ENCODE assay signal across 28 mouse cellular contexts in the genomic region with DNA sequence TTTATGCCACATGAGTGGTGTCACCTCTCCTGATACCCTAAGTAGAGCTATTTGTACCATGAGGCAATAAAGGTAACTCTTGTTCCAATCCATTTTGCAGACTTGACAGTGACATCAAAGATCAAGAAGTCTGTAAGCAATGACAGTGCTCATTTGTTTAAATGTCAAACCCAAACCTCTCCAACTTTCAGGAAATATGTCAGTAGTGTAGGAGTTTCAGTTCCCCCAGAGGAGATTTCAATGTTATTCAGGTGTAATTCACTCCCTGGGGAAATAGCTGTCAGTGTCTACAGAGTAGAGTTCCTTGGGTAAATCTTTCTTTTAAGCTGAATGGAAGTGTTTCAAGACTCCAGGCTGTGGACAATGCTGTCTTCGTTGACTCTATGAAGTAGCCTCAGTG. TPM values are rescaled to one million over a fixed set of nuclear protein-coding genes. Genes with fewer than 3 reads are reported as not detected.
DNase-seq lines count a peak whose midpoint lies in the region; ATAC-seq and TF ChIP-seq lines count a peak whose summit lies in the region.
"Had no signal": no experiment of that assay in that cellular context is flagged by ENCODE, and none has a peak within 500 bp of the region (broad histone marks: within the 10 kb centered on the region; RNA-seq: fewer than 3 reads in every experiment).

No protein-coding gene starts in this region.

- no peak for TF ChIP-seq POLR2A in CH12.LX (IDR thresholded peaks at IDR 0.05; ENCODE audit: low read depth, low read length)

- in situ Hi-C loops in CH12.LX (cut with MboI; ENCODE audit: low pct_ligation_motif_present, low pct_unique_long_range_greater_than_20kb, low sequenced_read_pairs) = no loop called here

- dilution Hi-C loops in CH12.LX (cut with MboI; ENCODE audit: extremely low pct_ligation_motif_present, extremely low pct_unique_long_range_greater_than_20kb, low sequenced_read_pairs) = no loop called here

- peaks cover 14% of the 10 kb centered on the region; the same call in 1 of the 2 replicates for H3K4me1 ChIP-seq in hindbrain, embryonic 15.5 days (replicated peaks)
- H3K4me1 ChIP-seq in hindbrain, embryonic 13.5 days (replicated peaks) = peaks cover 12% of the 10 kb centered on the region
- peaks cover 3% of the 10 kb centered on the region; the same call in 1 of the 2 replicates for H3K4me1 ChIP-seq in midbrain, embryonic 14.5 days (ENCODE audit: control insufficient read depth, insufficient read depth, low read length)
- peaks cover 2% of the 10 kb centered on the region; the same call in 1 of the 2 replicates for H3K4me1 ChIP-seq in midbrain, embryonic 11.5 days (ENCODE audit: control insufficient read depth, insufficient read depth, low read length)
- H3K4me1 ChIP-seq in CH12.LX (ENCODE audit: control insufficient read depth in 1 of 2, insufficient read depth in 2 of 2) = peaks cover 5 to 19% of the 10 kb centered on the region in 2 experiments
- peaks cover 3% of the 10 kb centered on the region; the same call in 1 of the 2 replicates for H3K4me1 ChIP-seq in midbrain, postnatal 0 days (ENCODE audit: insufficient read depth, low read length)

- TF ChIP-seq CTCF in CH12.LX (conservative IDR thresholded peaks at IDR 0.05 in 1 of 2, IDR thresholded peaks at IDR 0.05 in 1 of 2; ENCODE audit: low read depth in 2 of 2, low read length in 2 of 2) = no peak
- no peak for TF ChIP-seq CTCF in midbrain, postnatal 0 days (IDR thresholded peaks at IDR 0.05)

- intact Hi-C loops in heart, postnatal 14 days (cut with DNase I) = no loop called here

- H3K9me3 ChIP-seq in hindbrain, embryonic 15.5 days = no peaks in the 10 kb centered on the region
- no peaks in the 10 kb centered on the region for H3K9me3 ChIP-seq in hindbrain, embryonic 13.5 days
- no peaks in the 10 kb centered on the region for H3K9me3 ChIP-seq in midbrain, embryonic 14.5 days (ENCODE audit: control insufficient read depth, low read length)
- no peaks in the 10 kb centered on the region for H3K9me3 ChIP-seq in midbrain, embryonic 11.5 days (ENCODE audit: control insufficient read depth, low read length)
- H3K9me3 ChIP-seq in CH12.LX (replicated peaks; ENCODE audit: low read length) = no peaks in the 10 kb centered on the region
- no peaks in the 10 kb centered on the region for H3K9me3 ChIP-seq in midbrain, postnatal 0 days (ENCODE audit: low read length)
- H3K9me3 ChIP-seq: embryonic facial prominence, embryonic 15.5 days; forebrain, embryonic 10.5 days; forebrain, embryonic 15.5 days; G1E; heart, embryonic 12.5 days had no signal

- peak; percentile 2 for DNase-seq in midbrain, embryonic 14.5 days
- DNase-seq in midbrain, embryonic 11.5 days (ENCODE audit: low spot score, missing footprints) = no peak
- peak; percentile 50 for DNase-seq in CH12.LX (ENCODE audit: extremely low read depth)
- DNase-seq in midbrain, postnatal 0 days (ENCODE audit: low spot score) = no peak
- no peak for DNase-seq in heart, postnatal 14 days
- DNase-seq: adrenal gland, adult 8-10 months; adrenal gland, postnatal 36 days; cerebellum, adult 11 months; cerebellum, adult 8-10 months; cerebellum, postnatal 14 days; embryo, embryonic 11 days; gastrocnemius, adult 2 months; gastrocnemius, postnatal 25 days; heart, postnatal 36 days had no signal

- TF ChIP-seq EP300 in CH12.LX (IDR thresholded peaks at IDR 0.05; ENCODE audit: low read length) = peak; percentile 88

- H3K27me3 ChIP-seq in hindbrain, embryonic 15.5 days = no peaks in the 10 kb centered on the region
- peaks cover 26% of the 10 kb centered on the region for H3K27me3 ChIP-seq in hindbrain, embryonic 13.5 days
- H3K27me3 ChIP-seq in midbrain, embryonic 14.5 days (ENCODE audit: control insufficient read depth, insufficient read depth, low read length) = peaks cover 9% of the 10 kb centered on the region; the same call in 1 of the 2 replicates
- peaks cover 4% of the 10 kb centered on the region; the same call in 1 of the 2 replicates for H3K27me3 ChIP-seq in midbrain, embryonic 11.5 days (ENCODE audit: control insufficient read depth, insufficient read depth, low read length)
- H3K27me3 ChIP-seq in CH12.LX (replicated peaks) = no peaks in the 10 kb centered on the region
- H3K27me3 ChIP-seq in midbrain, postnatal 0 days (ENCODE audit: insufficient read depth, low read length) = no peaks in the 10 kb centered on the region

- H3K9ac ChIP-seq in hindbrain, embryonic 15.5 days = no peak overlapping the region
- H3K9ac ChIP-seq in hindbrain, embryonic 13.5 days = no peak overlapping the region
- no peak overlapping the region for H3K9ac ChIP-seq in midbrain, embryonic 14.5 days (replicated peaks; ENCODE audit: low read length)
- no peak overlapping the region for H3K9ac ChIP-seq in midbrain, embryonic 11.5 days (ENCODE audit: low read length)
- H3K9ac ChIP-seq in CH12.LX (ENCODE audit: insufficient read depth, low read depth) = no peak overlapping the region
- H3K9ac ChIP-seq in midbrain, postnatal 0 days (replicated peaks; ENCODE audit: low read length, poor library complexity, severe bottlenecking) = no peak overlapping the region
- H3K9ac ChIP-seq: embryonic facial prominence, embryonic 15.5 days; forebrain, embryonic 15.5 days; heart, embryonic 12.5 days had no signal

- H3K4me3 ChIP-seq in hindbrain, embryonic 15.5 days = peak overlapping the region; percentile 53; the same call in 1 of the 2 replicates
- H3K4me3 ChIP-seq in hindbrain, embryonic 13.5 days = no peak overlapping the region
- no peak overlapping the region for H3K4me3 ChIP-seq in midbrain, embryonic 14.5 days (replicated peaks; ENCODE audit: low read depth, low read length)
- no peak overlapping the region for H3K4me3 ChIP-seq in midbrain, embryonic 11.5 days (ENCODE audit: low read depth, low read length)
- no peak overlapping the region for H3K4me3 ChIP-seq in CH12.LX (replicated peaks in 1 of 3; ENCODE audit: low read depth in 2 of 3, low read length in 2 of 3, poor library complexity in 1 of 3)
- H3K4me3 ChIP-seq in midbrain, postnatal 0 days (ENCODE audit: low read depth, low read length) = no peak overlapping the region
- H3K4me3 ChIP-seq: embryonic facial prominence, embryonic 15.5 days; erythroblast, embryonic 14.5 days; forebrain, embryonic 10.5 days; forebrain, embryonic 15.5 days; gastrocnemius, adult 2 months; heart, embryonic 12.5 days had no signal

- WGBS in hindbrain, embryonic 15.5 days = 81% methylated on average over 1 of the region's 1 CpGs
- WGBS in hindbrain, embryonic 13.5 days = 73% methylated on average over 1 of the region's 1 CpGs
- WGBS in midbrain, embryonic 14.5 days = 74% methylated on average over 1 of the region's 1 CpGs
- WGBS in midbrain, embryonic 11.5 days = 82% methylated on average over 1 of the region's 1 CpGs
- WGBS in midbrain, postnatal 0 days = 72% methylated on average over 1 of the region's 1 CpGs

- TF ChIP-seq RAD21 in CH12.LX (IDR thresholded peaks at IDR 0.05; ENCODE audit: low read depth, low read length) = no peak

- no peak overlapping the region for H3K27ac ChIP-seq in hindbrain, embryonic 15.5 days (replicated peaks)
- no peak overlapping the region for H3K27ac ChIP-seq in hindbrain, embryonic 13.5 days
- no peak overlapping the region for H3K27ac ChIP-seq in midbrain, embryonic 14.5 days (replicated peaks; ENCODE audit: low read depth, low read length)
- no peak overlapping the region for H3K27ac ChIP-seq in midbrain, embryonic 11.5 days (ENCODE audit: low read depth, low read length)
- no peak overlapping the region for H3K27ac ChIP-seq in CH12.LX (ENCODE audit: insufficient read depth, low read depth)
- H3K27ac ChIP-seq in midbrain, postnatal 0 days (ENCODE audit: low read depth, low read length) = no peak overlapping the region
- H3K27ac ChIP-seq: embryonic facial prominence, embryonic 15.5 days; forebrain, embryonic 10.5 days; forebrain, embryonic 15.5 days; gastrocnemius, adult 2 months had no signal

- no peaks in the 10 kb centered on the region for H3K79me2 ChIP-seq in CH12.LX (replicated peaks; ENCODE audit: control insufficient read depth, extremely low read depth, insufficient read depth, poor library complexity, severe bottlenecking)

- peak overlapping the region; percentile 77 for H3K4me2 ChIP-seq in hindbrain, embryonic 15.5 days
- H3K4me2 ChIP-seq in hindbrain, embryonic 13.5 days = no peak overlapping the region; the same call in 1 of the 2 replicates
- peak overlapping the region; percentile 20 for H3K4me2 ChIP-seq in midbrain, embryonic 14.5 days (ENCODE audit: low read length)
- H3K4me2 ChIP-seq in midbrain, embryonic 11.5 days = no peak overlapping the region
- H3K4me2 ChIP-seq in CH12.LX (ENCODE audit: insufficient read depth, low read depth, poor library complexity, severe bottlenecking) = peak overlapping the region; percentile 31; the same call in 1 of the 2 replicates
- peak overlapping the region; percentile 57 for H3K4me2 ChIP-seq in midbrain, postnatal 0 days (ENCODE audit: low read depth, low read length, poor library complexity, severe bottlenecking)
- H3K4me2 ChIP-seq: embryonic facial prominence, embryonic 15.5 days; heart, embryonic 12.5 days had no signal

- no peak for ATAC-seq in hindbrain, embryonic 15.5 days (ENCODE audit: low FRiP score, low read depth)
- no peak for ATAC-seq in hindbrain, embryonic 13.5 days (ENCODE audit: low FRiP score)
- no peak for ATAC-seq in midbrain, embryonic 14.5 days (ENCODE audit: low FRiP score, low TSS enrichment)
- ATAC-seq in midbrain, embryonic 11.5 days (ENCODE audit: low FRiP score) = no peak
- ATAC-seq in midbrain, postnatal 0 days (ENCODE audit: low FRiP score) = no peak
- no peak for ATAC-seq in frontal cortex, adult (ENCODE audit: low TSS enrichment)
- ATAC-seq: forebrain, embryonic 15.5 days; intestine, embryonic 16.5 days had no signal

- H3K36me3 ChIP-seq in hindbrain, embryonic 15.5 days = no peaks in the 10 kb centered on the region
- no peaks in the 10 kb centered on the region for H3K36me3 ChIP-seq in hindbrain, embryonic 13.5 days
- no peaks in the 10 kb centered on the region for H3K36me3 ChIP-seq in midbrain, embryonic 14.5 days (ENCODE audit: control insufficient read depth, insufficient read depth, low read length)
- no peaks in the 10 kb centered on the region for H3K36me3 ChIP-seq in midbrain, embryonic 11.5 days (ENCODE audit: control insufficient read depth, insufficient read depth, low read length)
- no peaks in the 10 kb centered on the region for H3K36me3 ChIP-seq in CH12.LX (replicated peaks in 1 of 2; ENCODE audit: control insufficient read depth in 1 of 2, insufficient read depth in 1 of 2, low read length in 1 of 2)
- no peaks in the 10 kb centered on the region for H3K36me3 ChIP-seq in midbrain, postnatal 0 days (ENCODE audit: insufficient read depth, low read length)
- H3K36me3 ChIP-seq: embryonic facial prominence, embryonic 15.5 days; forebrain, embryonic 10.5 days; forebrain, embryonic 15.5 days; G1E; heart, embryonic 12.5 days had no signal

RNA-seq across cellular contexts. Expression of gene Hcrtr2, which starts 2.9 kb away (rescaled TPM):
- 9.6 and 10.0 TPM in 2 replicates for polyA plus RNA-seq in hindbrain, embryonic 15.5 days (2015; fragmentation: Nextera tagmentation; extraction: Ambion mirVana)
- 4.8 and 6.9 TPM in 2 replicates for polyA plus RNA-seq in hindbrain, embryonic 13.5 days (2015; fragmentation: Nextera tagmentation; extraction: Ambion mirVana)
- polyA plus RNA-seq in midbrain, embryonic 14.5 days (2014; fragmentation: Nextera tagmentation; extraction: Ambion mirVana) = 6.2 and 7.6 TPM in 2 replicates
- 0.50 and 0.52 TPM in 2 replicates for polyA plus RNA-seq in midbrain, embryonic 11.5 days (2014; fragmentation: Nextera tagmentation; extraction: Ambion mirVana)
- total RNA-seq in CH12.LX (2012; rRNA removed) = 0.04 TPM in 1 of 2 replicates, not detected in the other
- 0.08 TPM in 1 of 2 replicates, not detected in the other for total RNA-seq in CH12.LX (2014; rRNA removed)
- not detected in 2 replicates for polyA plus RNA-seq in CH12.LX (2012; ENCODE audit: insufficient read length, low read depth)
- 10.9 and 13.7 TPM in 2 replicates for total RNA-seq in midbrain, postnatal 0 days (2014; rRNA removed)
- polyA plus RNA-seq in midbrain, postnatal 0 days (2015; fragmentation: Nextera tagmentation; extraction: Ambion mirVana) = 6.6 and 7.7 TPM in 2 replicates
- total RNA-seq in heart, postnatal 14 days (2021) = not detected
- total RNA-seq: common myeloid progenitor, adult 5-6 weeks; gastrocnemius, adult 2 months; gastrocnemius, postnatal 25 days; granulocyte monocyte progenitor cell, adult 5-6 weeks; heart, adult 8-10 months; heart, postnatal 36 days had no signal
- polyA plus RNA-seq: erythroblast, embryonic 14.5 days; G1E; heart, embryonic 16.5 days; intestine, embryonic 16.5 days had no signal

Comparison
In these comparisons a context has a peak if more than half of its experiments do, and no peak if none do; other contexts are left out.
1. H3K4me2 ChIP-seq: peak in hindbrain, embryonic 15.5 days (single experiment), midbrain, embryonic 14.5 days (single experiment), CH12.LX (single experiment) and midbrain, postnatal 0 days (single experiment); none in hindbrain, embryonic 13.5 days (single experiment) and midbrain, embryonic 11.5 days (single experiment).
2. DNase-seq: peak in midbrain, embryonic 14.5 days (single experiment) and CH12.LX (single experiment); none in midbrain, embryonic 11.5 days (single experiment), midbrain, postnatal 0 days (single experiment) and heart, postnatal 14 days (0 of 2).